Mouse (Mus musculus) liver, embryonic 15.5 days (tissue): ENCODE measurements at regions not wholly inside any gene's neighbourhood (a gene's known extent, or its start where the extent isn't known, plus 50 kb on each side); places are given as distances from the start of the nearest gene placed in this dataset.

Experiments used
- ATAC-seq: fragments of 200-750 bp; cut with Nextera tagmentation; 2 replicates; pipeline ENCODE4 v1.8.0; 2017; ENCODE audit warnings: moderate number of reproducible peaks, mild to moderate bottlenecking, moderate library complexity; ENCODE audit not compliant: insufficient read depth
- H3K27ac ChIP-seq: fragments of 300-500 bp; sonication (generic); replicated peaks from 2 replicates; pipeline ENCODE4 v1.5.1; 2015; ENCODE audit warnings: mild to moderate bottlenecking, inconsistent platforms
- H3K27me3 ChIP-seq: fragments of 300-500 bp; sonication (generic); 2 replicates; pipeline ENCODE4 v1.6.1; 2015; ENCODE audit warnings: mild to moderate bottlenecking, inconsistent platforms
- H3K36me3 ChIP-seq: fragments of 300-500 bp; sonication (generic); replicated peaks from 2 replicates; pipeline ENCODE4 v1.6.1; 2015; ENCODE audit warnings: moderate library complexity, mild to moderate bottlenecking, inconsistent platforms
- H3K4me1 ChIP-seq: fragments of 300-500 bp; sonication (generic); replicated peaks from 2 replicates; pipeline ENCODE4 v1.6.1; 2015; ENCODE audit warnings: inconsistent platforms
- H3K4me2 ChIP-seq: fragments of 300-500 bp; sonication (generic); 2 replicates; pipeline ENCODE4 v1.6.1; 2015; ENCODE audit warnings: moderate library complexity, mild to moderate bottlenecking, inconsistent platforms
- H3K4me3 ChIP-seq: fragments of 300-500 bp; sonication (generic); replicated peaks from 2 replicates; pipeline ENCODE4 v1.5.1; 2015; ENCODE audit warnings: mild to moderate bottlenecking, inconsistent platforms
- H3K9ac ChIP-seq: fragments of 300-500 bp; sonication (generic); 2 replicates; pipeline ENCODE4 v1.6.1; 2015; ENCODE audit warnings: moderate library complexity, mild to moderate bottlenecking, inconsistent platforms
- H3K9me3 ChIP-seq: fragments of 300-500 bp; sonication (generic); replicated peaks from 2 replicates; pipeline ENCODE4 v1.6.1; 2016; ENCODE audit warnings: inconsistent platforms
- WGBS: fragments of 180-500 bp; shearing (Covaris S2); methylation state at CpG from one replicate; pipeline ENCODE4 v1.1.7; 2015; ENCODE audit warnings: mixed read lengths; ENCODE audit not compliant: insufficient replicate concordance; 5-methylcytosine and 5-hydroxymethylcytosine counted together

DNA sequence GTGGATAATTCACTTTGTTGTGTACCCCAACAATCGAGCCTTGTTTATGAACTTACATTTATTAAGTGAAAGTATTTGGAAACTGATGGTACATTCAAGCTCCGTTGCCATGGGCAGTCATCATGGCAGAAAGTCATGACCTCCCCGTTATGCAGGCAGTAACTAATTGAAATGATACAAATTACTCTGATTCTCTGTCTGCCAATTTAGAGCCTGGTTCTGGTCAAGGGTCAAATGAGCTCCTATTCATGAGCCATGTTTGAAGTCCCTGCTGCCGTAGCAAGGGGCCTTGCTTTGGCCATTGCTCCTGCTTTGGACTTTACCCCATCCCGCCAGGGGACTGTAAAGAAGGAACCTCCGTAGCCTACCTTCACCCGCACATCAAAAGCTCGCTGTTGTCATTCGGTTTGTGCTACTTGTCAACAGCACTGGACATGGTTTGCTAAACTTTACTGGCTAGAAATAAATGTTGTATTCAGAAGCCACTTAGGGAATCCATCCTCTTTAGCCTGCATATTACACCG is 152.8 kb upstream of the Foxd3 start:
- Histone ChIP-seq H3K4me2 (no peak overlapping the region), H3K27me3 (no peaks in the 10 kb centered on the region), H3K27ac (no peak overlapping the region), H3K36me3 (no peaks in the 10 kb centered on the region), H3K4me3 (no peak overlapping the region), H3K9ac (no peak overlapping the region), H3K9me3 (no peaks in the 10 kb centered on the region), H3K4me1 (no peaks in the 10 kb centered on the region)
- ATAC-seq = no peak
- 67% methylated on average over 10 of the region's 10 CpGs for WGBS

DNA sequence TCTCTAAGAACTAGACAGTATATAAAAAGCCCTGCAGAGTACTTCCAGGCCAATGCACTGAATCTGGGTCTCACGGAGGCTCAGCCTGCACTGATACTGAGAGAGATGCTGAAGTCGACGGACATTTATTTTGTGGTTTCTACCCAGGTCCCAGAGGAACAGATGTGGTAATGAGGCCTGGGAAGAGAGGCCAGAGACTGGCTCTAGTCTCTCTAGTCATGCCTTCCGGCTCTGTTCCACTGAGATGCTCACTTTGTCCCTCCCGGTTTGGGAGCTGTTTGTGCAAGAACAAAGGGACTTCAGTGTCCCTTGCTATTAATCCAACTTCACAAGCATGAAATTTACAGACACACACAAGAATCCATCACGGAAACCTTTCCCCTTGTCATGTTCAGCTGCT is 144.1 kb upstream of the Foxd3 start:
- Histone ChIP-seq H3K4me2 (no peak overlapping the region), H3K4me1 (no peaks in the 10 kb centered on the region), H3K9me3 (no peaks in the 10 kb centered on the region), H3K27ac (no peak overlapping the region), H3K9ac (no peak overlapping the region), H3K4me3 (no peak overlapping the region), H3K36me3 (no peaks in the 10 kb centered on the region), H3K27me3 (no peaks in the 10 kb centered on the region)
- no peak for ATAC-seq
- WGBS = 63% methylated on average over 6 of the region's 6 CpGs

GRCm38 (mm10) chr4:99516883-99517282 is 139.2 kb upstream of the Foxd3 start:
- H3K27me3 ChIP-seq = no peaks in the 10 kb centered on the region
- H3K27ac ChIP-seq = no peak overlapping the region
- ATAC-seq = no peak
- H3K4me2 ChIP-seq = no peak overlapping the region
- no peak overlapping the region for H3K4me3 ChIP-seq
- 50% methylated on average over 3 of the region's 3 CpGs for WGBS
- no peaks in the 10 kb centered on the region for H3K36me3 ChIP-seq
- H3K4me1 ChIP-seq = no peaks in the 10 kb centered on the region
- H3K9me3 ChIP-seq = no peaks in the 10 kb centered on the region
- no peak overlapping the region for H3K9ac ChIP-seq

DNA sequence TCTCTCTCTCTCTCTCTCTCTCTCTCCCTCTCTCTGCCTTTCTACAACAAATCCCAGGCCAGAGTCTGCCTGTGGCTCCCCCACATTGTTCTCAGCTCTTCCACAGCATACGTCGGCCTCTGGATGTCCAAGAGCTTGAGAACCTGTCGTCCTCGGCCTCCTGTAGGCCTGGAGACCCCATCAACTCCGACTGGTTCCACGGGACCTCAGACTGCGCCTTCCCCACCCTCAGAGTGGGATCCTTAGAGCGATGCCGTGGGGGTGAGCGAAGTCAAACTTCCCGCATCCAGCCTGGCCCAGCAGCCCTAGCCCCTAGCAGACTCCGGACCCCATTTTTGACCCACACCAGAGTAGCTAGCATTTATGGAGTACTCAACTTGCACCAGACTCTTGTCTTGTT is 128.7 kb upstream of the Foxd3 start:
- Histone ChIP-seq H3K9ac (no peak overlapping the region), H3K9me3 (no peaks in the 10 kb centered on the region), H3K27ac (no peak overlapping the region), H3K4me2 (no peak overlapping the region), H3K36me3 (no peaks in the 10 kb centered on the region), H3K4me1 (no peaks in the 10 kb centered on the region), H3K27me3 (no peaks in the 10 kb centered on the region), H3K4me3 (no peak overlapping the region)
- WGBS = 72% methylated on average over 12 of the region's 12 CpGs
- ATAC-seq = no peak

GRCm38 (mm10) chr4:99544014-99544413 is 112.1 kb upstream of the Foxd3 start:
- Histone ChIP-seq H3K4me3 (no peak overlapping the region), H3K4me1 (no peaks in the 10 kb centered on the region), H3K9ac (no peak overlapping the region), H3K36me3 (no peaks in the 10 kb centered on the region), H3K27ac (no peak overlapping the region), H3K9me3 (no peaks in the 10 kb centered on the region), H3K4me2 (no peak overlapping the region), H3K27me3 (no peaks in the 10 kb centered on the region)
- 31% methylated on average over 6 of the region's 6 CpGs for WGBS
- ATAC-seq = no peak

- no peak overlapping the region for H3K4me2 ChIP-seq
These were observed 110.4 kb upstream of the Foxd3 start for GRCm38 (mm10) chr4:99545742-99546141.

DNA sequence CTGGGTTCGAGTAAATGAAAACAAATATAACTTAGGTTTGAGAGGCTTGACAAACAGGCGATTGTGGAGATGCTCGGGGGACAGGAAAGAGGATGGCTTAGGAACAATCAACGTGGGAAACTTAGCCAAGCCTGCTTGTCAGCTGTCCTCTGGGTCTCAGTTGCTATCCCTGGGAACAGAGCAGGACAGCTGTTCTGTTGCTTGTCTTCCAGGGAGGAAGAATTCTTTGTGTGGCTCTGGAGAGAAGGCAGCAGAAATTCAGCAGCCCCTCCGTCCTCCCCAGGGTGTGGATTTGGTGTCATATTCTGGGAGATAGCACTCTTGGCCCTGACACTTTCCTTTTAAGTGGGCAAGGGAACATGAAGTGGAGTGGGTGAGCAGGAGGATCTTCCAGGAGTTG is 98.1 kb upstream of the Foxd3 start:
- WGBS = 36% methylated on average over 5 of the region's 5 CpGs
- H3K4me2 ChIP-seq = no peak overlapping the region
- H3K9ac ChIP-seq = no peak overlapping the region
- H3K36me3 ChIP-seq = no peaks in the 10 kb centered on the region
- no peaks in the 10 kb centered on the region for H3K9me3 ChIP-seq
- peaks cover 14% of the 10 kb centered on the region for H3K27me3 ChIP-seq
- no peak overlapping the region for H3K27ac ChIP-seq
- no peak for ATAC-seq
- H3K4me3 ChIP-seq = no peak overlapping the region
- H3K4me1 ChIP-seq = no peaks in the 10 kb centered on the region

More at GRCm38 (mm10) chr4:99545742-99546141, 110.4 kb upstream of the Foxd3 start:
- Histone ChIP-seq H3K4me3 (no peak overlapping the region), H3K27me3 (no peaks in the 10 kb centered on the region), H3K27ac (no peak overlapping the region), H3K36me3 (no peaks in the 10 kb centered on the region), H3K9ac (no peak overlapping the region), H3K9me3 (no peaks in the 10 kb centered on the region), H3K4me1 (no peaks in the 10 kb centered on the region)
- ATAC-seq = no peak
- WGBS = 21% methylated on average over 3 of the region's 3 CpGs

GRCm38 (mm10) chr4:99560604-99561003 is 95.5 kb upstream of the Foxd3 start:
- no peak overlapping the region for H3K9ac ChIP-seq
- H3K36me3 ChIP-seq = no peaks in the 10 kb centered on the region
- no peaks in the 10 kb centered on the region for H3K4me1 ChIP-seq
- WGBS = 25% methylated on average over 8 of the region's 8 CpGs
- no peak overlapping the region for H3K27ac ChIP-seq
- no peaks in the 10 kb centered on the region for H3K9me3 ChIP-seq
- ATAC-seq = no peak
- H3K27me3 ChIP-seq = peaks cover 14% of the 10 kb centered on the region
- no peak overlapping the region for H3K4me3 ChIP-seq
- H3K4me2 ChIP-seq = no peak overlapping the region

DNA sequence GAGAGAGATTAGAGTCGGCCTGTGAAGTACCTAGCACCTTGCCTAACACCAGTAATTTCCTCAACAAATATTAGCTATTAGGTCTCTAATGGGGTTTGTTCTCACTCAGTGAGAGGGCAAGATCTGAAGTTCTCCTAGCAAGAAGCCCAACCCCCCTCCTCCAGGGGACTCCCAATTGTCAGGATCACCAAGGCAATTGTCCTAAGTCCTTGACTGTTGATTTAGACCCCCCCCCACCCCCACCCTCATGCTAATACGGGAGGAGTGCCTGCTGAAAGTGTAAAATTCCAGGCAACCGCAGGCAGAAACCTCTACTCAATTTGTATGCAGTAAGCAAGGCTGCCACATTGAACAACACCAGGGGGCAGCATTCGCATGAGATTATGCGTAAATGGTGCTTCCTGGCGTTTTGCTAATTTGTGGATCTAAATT is 94.6 kb upstream of the Foxd3 start:
- Histone ChIP-seq H3K4me1 (no peaks in the 10 kb centered on the region), H3K4me3 (no peak overlapping the region), H3K4me2 (no peak overlapping the region), H3K36me3 (no peaks in the 10 kb centered on the region), H3K9me3 (no peaks in the 10 kb centered on the region), H3K27ac (no peak overlapping the region), H3K9ac (no peak overlapping the region), H3K27me3 (peaks cover 14% of the 10 kb centered on the region)
- ATAC-seq = no peak
- WGBS = 8% methylated on average over 6 of the region's 6 CpGs

- ATAC-seq = no peak
- Histone ChIP-seq H3K9ac (no peak overlapping the region), H3K4me3 (no peak overlapping the region), H3K27me3 (peaks cover 14% of the 10 kb centered on the region), H3K4me1 (no peaks in the 10 kb centered on the region), H3K36me3 (no peaks in the 10 kb centered on the region), H3K9me3 (no peaks in the 10 kb centered on the region), H3K27ac (no peak overlapping the region), H3K4me2 (no peak overlapping the region)
- 79% methylated on average over 9 of the region's 9 CpGs for WGBS
These were observed 90.7 kb upstream of the Foxd3 start for GRCm38 (mm10) chr4:99565401-99565800.

DNA sequence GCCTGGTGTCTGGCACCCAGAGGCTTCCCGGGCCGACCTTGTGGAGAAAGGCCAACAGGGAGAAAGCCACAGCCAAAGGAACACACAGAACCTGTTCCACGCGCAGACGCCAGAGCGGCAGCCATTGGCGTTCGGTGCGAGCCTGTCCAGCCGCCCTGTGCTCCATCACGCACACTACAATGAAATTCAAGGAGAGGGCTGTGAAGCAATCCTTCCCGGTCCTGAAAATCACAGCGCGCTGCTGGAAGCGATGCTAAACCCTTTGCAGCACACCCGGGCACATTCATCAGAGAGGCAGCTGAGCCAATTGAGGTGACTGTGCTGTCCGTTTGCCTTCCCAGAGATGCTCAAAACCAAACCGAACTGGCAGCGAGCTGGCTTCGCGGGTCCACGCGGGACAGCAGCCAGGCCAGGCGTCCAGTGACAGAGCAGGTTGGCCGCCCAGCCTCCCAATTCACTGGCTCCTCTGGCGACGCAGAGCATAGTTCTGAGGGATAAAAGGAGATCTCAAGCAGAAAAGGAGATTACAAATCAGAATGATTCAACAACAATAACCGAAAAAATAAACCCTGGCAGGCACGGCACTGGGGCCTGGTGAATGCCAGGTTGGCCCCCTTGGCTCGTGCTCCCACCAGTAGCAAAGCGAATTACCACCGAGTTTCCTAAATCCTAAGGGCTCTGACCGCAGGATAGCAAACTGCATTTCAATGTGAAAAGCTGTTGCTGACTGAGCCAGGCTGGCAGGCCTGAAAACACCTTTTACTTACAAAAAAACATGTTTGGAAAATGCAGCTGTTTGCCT is 83.1 kb upstream of the Foxd3 start:
- no peak overlapping the region for H3K27ac ChIP-seq
- no peak overlapping the region for H3K9ac ChIP-seq
- H3K9me3 ChIP-seq = no peaks in the 10 kb centered on the region
- peaks cover 22% of the 10 kb centered on the region for H3K27me3 ChIP-seq
- WGBS = 5% methylated on average over 33 of the region's 33 CpGs
- H3K4me1 ChIP-seq = no peaks in the 10 kb centered on the region; the same call in 1 of the 2 replicates
- H3K4me3 ChIP-seq = no peak overlapping the region
- H3K4me2 ChIP-seq = no peak overlapping the region; the same call in 1 of the 2 replicates
- ATAC-seq = no peak
- no peaks in the 10 kb centered on the region for H3K36me3 ChIP-seq
